ENCODE assay signal across 9 mouse cellular contexts in the genomic region with DNA sequence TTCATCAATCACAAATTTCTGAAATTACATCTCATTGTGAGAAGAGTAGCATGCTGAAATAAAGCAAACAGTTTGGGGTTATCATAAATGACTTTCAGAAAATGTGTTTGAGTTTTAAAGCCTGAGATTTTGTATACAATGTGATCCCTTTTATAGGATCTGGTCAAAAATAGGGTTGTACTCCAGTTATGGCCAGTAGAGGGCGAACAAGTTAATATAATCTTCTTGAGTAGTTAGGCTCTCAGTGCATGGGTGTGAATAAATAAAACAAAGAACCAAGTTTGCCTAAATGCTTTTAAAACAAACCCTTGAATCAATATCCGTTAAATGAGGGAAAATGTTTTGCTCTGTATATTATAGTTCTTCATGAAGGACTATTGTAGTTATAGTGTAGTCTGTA. TPM values are rescaled to one million over a fixed set of nuclear protein-coding genes. Genes with fewer than 3 reads are reported as not detected.
A peak's percentile ranks its signal among the peaks of the same experiment; 100 is the strongest.
DNase-seq lines count a peak whose midpoint lies in the region; ATAC-seq lines count a peak whose summit lies in the region.
"Had no signal": no experiment of that assay in that cellular context is flagged by ENCODE, and none has a peak within 500 bp of the region (broad histone marks: within the 10 kb centered on the region; RNA-seq: fewer than 3 reads in every experiment).

No protein-coding gene starts in this region.

- no peak overlapping the region for H3K27ac ChIP-seq in embryonic facial prominence, embryonic 11.5 days (replicated peaks; ENCODE audit: low read depth, low read length)
- H3K27ac ChIP-seq in embryonic facial prominence, embryonic 10.5 days (replicated peaks): no peak overlapping the region
- no peak overlapping the region for H3K27ac ChIP-seq in midbrain, embryonic 11.5 days (ENCODE audit: low read depth, low read length)
- no peak overlapping the region for H3K27ac ChIP-seq in midbrain, embryonic 10.5 days (replicated peaks)
- H3K27ac ChIP-seq: limb, embryonic 15.5 days had no signal

- no peaks in the 10 kb centered on the region for H3K36me3 ChIP-seq in embryonic facial prominence, embryonic 11.5 days (replicated peaks; ENCODE audit: control insufficient read depth, insufficient read depth, low read depth, low read length)
- H3K36me3 ChIP-seq in embryonic facial prominence, embryonic 10.5 days (replicated peaks): no peaks in the 10 kb centered on the region
- H3K36me3 ChIP-seq in midbrain, embryonic 11.5 days (ENCODE audit: control insufficient read depth, insufficient read depth, low read length): no peaks in the 10 kb centered on the region
- H3K36me3 ChIP-seq in midbrain, embryonic 10.5 days: no peaks in the 10 kb centered on the region
- H3K36me3 ChIP-seq: limb, embryonic 15.5 days had no signal

- H3K4me1 ChIP-seq in embryonic facial prominence, embryonic 11.5 days (ENCODE audit: control insufficient read depth, insufficient read depth, low read length): no peaks in the 10 kb centered on the region
- no peaks in the 10 kb centered on the region for H3K4me1 ChIP-seq in embryonic facial prominence, embryonic 10.5 days
- H3K4me1 ChIP-seq in midbrain, embryonic 11.5 days (ENCODE audit: control insufficient read depth, insufficient read depth, low read length): no peaks in the 10 kb centered on the region
- H3K4me1 ChIP-seq in midbrain, embryonic 10.5 days: no peaks in the 10 kb centered on the region
- H3K4me1 ChIP-seq: limb, embryonic 15.5 days had no signal

- intact Hi-C loops in gastrocnemius, postnatal 14 days (cut with DNase I; ENCODE audit: low total_unique reads): no loop called here

- H3K4me2 ChIP-seq in embryonic facial prominence, embryonic 11.5 days (ENCODE audit: low read depth, low read length): no peak overlapping the region
- no peak overlapping the region for H3K4me2 ChIP-seq in midbrain, embryonic 11.5 days
- H3K4me2 ChIP-seq: limb, embryonic 15.5 days had no signal

- H3K27me3 ChIP-seq in embryonic facial prominence, embryonic 11.5 days (ENCODE audit: control insufficient read depth, insufficient read depth, low read length): no peaks in the 10 kb centered on the region
- H3K27me3 ChIP-seq in embryonic facial prominence, embryonic 10.5 days (replicated peaks; ENCODE audit: low read depth, poor library complexity, severe bottlenecking): no peaks in the 10 kb centered on the region
- H3K27me3 ChIP-seq in midbrain, embryonic 11.5 days (ENCODE audit: control insufficient read depth, insufficient read depth, low read length): no peaks in the 10 kb centered on the region
- H3K27me3 ChIP-seq in midbrain, embryonic 10.5 days (ENCODE audit: low read depth, poor library complexity, severe bottlenecking): no peaks in the 10 kb centered on the region
- H3K27me3 ChIP-seq: limb, embryonic 15.5 days had no signal

- peak; percentile 75 for DNase-seq in embryonic facial prominence, embryonic 11.5 days (ENCODE audit: low spot score)
- no peak for DNase-seq in embryonic facial prominence, embryonic 10.5 days (ENCODE audit: low spot score)
- DNase-seq in midbrain, embryonic 11.5 days (ENCODE audit: low spot score, missing footprints): peak; percentile 90
- DNase-seq in midbrain, embryonic 10.5 days (ENCODE audit: low spot score): no peak
- peak; percentile 22 for DNase-seq in embryo, embryonic 9.5 days (ENCODE audit: extremely low spot score)
- DNase-seq in lung, postnatal 25 days (ENCODE audit: low spot score): peak; percentile 15
- no peak for DNase-seq in spleen, adult 12 weeks (ENCODE audit: low spot score)
- no peak for DNase-seq in gastrocnemius, postnatal 14 days

- H3K4me3 ChIP-seq in embryonic facial prominence, embryonic 11.5 days (ENCODE audit: low read depth, low read length): no peak overlapping the region
- H3K4me3 ChIP-seq in embryonic facial prominence, embryonic 10.5 days: no peak overlapping the region
- H3K4me3 ChIP-seq in midbrain, embryonic 11.5 days (ENCODE audit: low read depth, low read length): no peak overlapping the region
- H3K4me3 ChIP-seq in midbrain, embryonic 10.5 days: no peak overlapping the region
- H3K4me3 ChIP-seq: limb, embryonic 15.5 days had no signal

- ATAC-seq in embryonic facial prominence, embryonic 11.5 days (replicated peaks; ENCODE audit: insufficient number of reproducible peaks, low FRiP score, low TSS enrichment, low read depth): no peak
- no peak for ATAC-seq in midbrain, embryonic 11.5 days (ENCODE audit: low FRiP score)

- H3K9ac ChIP-seq in embryonic facial prominence, embryonic 11.5 days (replicated peaks; ENCODE audit: low read length): no peak overlapping the region
- H3K9ac ChIP-seq in midbrain, embryonic 11.5 days (ENCODE audit: low read length): no peak overlapping the region
- H3K9ac ChIP-seq: limb, embryonic 15.5 days had no signal

- 17% methylated on average over 2 of the region's 2 CpGs for WGBS in embryonic facial prominence, embryonic 11.5 days
- 19% methylated on average over 2 of the region's 2 CpGs for WGBS in embryonic facial prominence, embryonic 10.5 days
- 12% methylated on average over 2 of the region's 2 CpGs for WGBS in midbrain, embryonic 11.5 days
- 25% methylated on average over 2 of the region's 2 CpGs for WGBS in midbrain, embryonic 10.5 days

- no peaks in the 10 kb centered on the region for H3K9me3 ChIP-seq in embryonic facial prominence, embryonic 11.5 days (replicated peaks; ENCODE audit: control insufficient read depth, low read length)
- no peaks in the 10 kb centered on the region for H3K9me3 ChIP-seq in embryonic facial prominence, embryonic 10.5 days
- no peaks in the 10 kb centered on the region for H3K9me3 ChIP-seq in midbrain, embryonic 11.5 days (ENCODE audit: control insufficient read depth, low read length)
- H3K9me3 ChIP-seq in midbrain, embryonic 10.5 days (replicated peaks): no peaks in the 10 kb centered on the region
- H3K9me3 ChIP-seq: limb, embryonic 15.5 days had no signal

RNA-seq across cellular contexts. Expression of gene Car10, which starts 46.7 kb away (rescaled TPM):
- polyA plus RNA-seq in embryonic facial prominence, embryonic 11.5 days (2014; fragmentation: Nextera tagmentation; extraction: Ambion mirVana): 0.80 and 1.5 TPM in 2 replicates
- polyA plus RNA-seq in embryonic facial prominence, embryonic 10.5 days (2016; fragmentation: Nextera tagmentation; extraction: Ambion mirVana): 0.41 and 0.50 TPM in 2 replicates
- polyA plus RNA-seq in midbrain, embryonic 11.5 days (2014; fragmentation: Nextera tagmentation; extraction: Ambion mirVana): 0.87 and 1.7 TPM in 2 replicates
- 0.47 and 1.1 TPM in 2 replicates for polyA plus RNA-seq in midbrain, embryonic 10.5 days (2016; fragmentation: Nextera tagmentation; extraction: Ambion mirVana)
- total RNA-seq in gastrocnemius, postnatal 14 days (2021): under 1 TPM in 1 of 2 experiments, not detected in 1; 0.33 TPM

Comparison
In these comparisons a context has a peak if more than half of its experiments do, and no peak if none do; other contexts are left out.
1. DNase-seq: peak in embryonic facial prominence, embryonic 11.5 days (single experiment), midbrain, embryonic 11.5 days (single experiment), embryo, embryonic 9.5 days (single experiment) and lung, postnatal 25 days (single experiment); none in embryonic facial prominence, embryonic 10.5 days (single experiment), midbrain, embryonic 10.5 days (single experiment), spleen, adult 12 weeks (single experiment) and gastrocnemius, postnatal 14 days (single experiment).